ENCODE assay signal across 21 mouse cellular contexts in the genomic region with DNA sequence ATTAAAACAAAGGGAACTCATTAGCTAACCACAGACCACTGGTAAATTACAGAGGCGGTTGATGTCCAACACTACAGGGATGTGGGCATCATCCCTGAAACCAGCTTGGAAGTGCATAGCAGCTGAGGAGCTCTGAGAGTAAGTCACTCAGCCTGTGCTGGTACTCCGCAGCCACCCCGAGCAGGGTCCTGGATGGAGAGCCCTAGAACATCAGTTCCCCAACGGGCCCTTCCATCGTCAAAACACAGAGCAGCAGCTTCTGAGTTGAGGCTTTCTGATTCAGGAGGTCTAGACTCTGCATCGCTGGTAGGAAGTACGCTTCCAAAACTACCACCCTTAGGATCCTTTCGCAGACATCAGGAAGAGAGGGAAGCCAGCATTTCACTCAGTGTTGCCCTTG. TPM values are rescaled to one million over a fixed set of nuclear protein-coding genes. Genes with fewer than 3 reads are reported as not detected.
DNase-seq lines count a peak whose midpoint lies in the region; ATAC-seq lines count a peak whose summit lies in the region.
"Had no signal": no experiment of that assay in that cellular context is flagged by ENCODE, and none has a peak within 500 bp of the region (broad histone marks: within the 10 kb centered on the region; RNA-seq: fewer than 3 reads in every experiment).

No protein-coding gene starts in this region.

- peaks cover 9% of the 10 kb centered on the region; the same call in 1 of the 2 replicates for H3K4me1 ChIP-seq in midbrain, embryonic 11.5 days (ENCODE audit: control insufficient read depth, insufficient read depth, low read length)
- H3K4me1 ChIP-seq in midbrain, embryonic 15.5 days: peaks cover 15% of the 10 kb centered on the region

- H3K4me2 ChIP-seq in midbrain, embryonic 11.5 days: no peak overlapping the region
- no peak overlapping the region for H3K4me2 ChIP-seq in midbrain, embryonic 15.5 days

- no peak overlapping the region for H3K27ac ChIP-seq in midbrain, embryonic 11.5 days (ENCODE audit: low read depth, low read length)
- H3K27ac ChIP-seq in midbrain, embryonic 15.5 days: no peak overlapping the region

- ATAC-seq in midbrain, embryonic 11.5 days (ENCODE audit: low FRiP score): no peak
- ATAC-seq in midbrain, embryonic 15.5 days (replicated peaks): no peak
- ATAC-seq: activated CD4-positive, CD25-positive, alpha-beta regulatory T cell, adult 4 months; CD4-positive, CD25-positive, alpha-beta regulatory T cell, adult 4 months; Patski had no signal

- H3K27me3 ChIP-seq in midbrain, embryonic 11.5 days (ENCODE audit: control insufficient read depth, insufficient read depth, low read length): no peaks in the 10 kb centered on the region
- H3K27me3 ChIP-seq in midbrain, embryonic 15.5 days (replicated peaks): no peaks in the 10 kb centered on the region
- H3K27me3 ChIP-seq: CH12.LX, Patski had no signal

- intact Hi-C loops in heart, postnatal 36 days (cut with DNase I): no loop called here

- H3K36me3 ChIP-seq in midbrain, embryonic 11.5 days (ENCODE audit: control insufficient read depth, insufficient read depth, low read length): no peaks in the 10 kb centered on the region
- H3K36me3 ChIP-seq in midbrain, embryonic 15.5 days (replicated peaks): no peaks in the 10 kb centered on the region

- 96% methylated on average over 8 of the region's 8 CpGs for WGBS in midbrain, embryonic 11.5 days
- WGBS in midbrain, embryonic 15.5 days: 97% methylated on average over 8 of the region's 8 CpGs

- H3K9ac ChIP-seq in midbrain, embryonic 11.5 days (ENCODE audit: low read length): no peak overlapping the region
- H3K9ac ChIP-seq in midbrain, embryonic 15.5 days: no peak overlapping the region

- H3K4me3 ChIP-seq in midbrain, embryonic 11.5 days (ENCODE audit: low read depth, low read length): no peak overlapping the region
- no peak overlapping the region for H3K4me3 ChIP-seq in midbrain, embryonic 15.5 days

- no peaks in the 10 kb centered on the region for H3K9me3 ChIP-seq in midbrain, embryonic 11.5 days (ENCODE audit: control insufficient read depth, low read length)
- H3K9me3 ChIP-seq in midbrain, embryonic 15.5 days: no peaks in the 10 kb centered on the region
- H3K9me3 ChIP-seq: G1E had no signal

- peak; percentile 5 for DNase-seq in cerebellum, adult 9-10 months
- no peak for DNase-seq in cerebellum, postnatal 36 days
- DNase-seq in heart, adult 11 months: peak; percentile 86
- DNase-seq in heart, postnatal 36 days: no peak
- DNase-seq in midbrain, embryonic 11.5 days (ENCODE audit: low spot score, missing footprints): peak; percentile 68
- DNase-seq: adrenal gland, adult 2 months; adrenal gland, adult 8-10 months; adrenal gland, postnatal 10 days; adrenal gland, postnatal 14 days; adrenal gland, postnatal 25 days; adrenal gland, postnatal 36 days; B cell, adult 2 months; cerebellum, adult 11 months; cerebellum, adult 11-12 months; cerebellum, adult 18-20 months had no signal

RNA-seq across cellular contexts. Expression of gene Sgms1, which starts 5.8 kb away (rescaled TPM):
- total RNA-seq in heart, postnatal 36 days (2021): 10 to 100 TPM; 60.2 to 76.0 TPM
- 10.1 and 10.4 TPM in 2 replicates for polyA plus RNA-seq in midbrain, embryonic 11.5 days (2014; fragmentation: Nextera tagmentation; extraction: Ambion mirVana)
- 21.5 and 22.3 TPM in 2 replicates for polyA plus RNA-seq in midbrain, embryonic 15.5 days (2015; fragmentation: Nextera tagmentation; extraction: Ambion mirVana)

Comparison
In these comparisons a context has a peak if more than half of its experiments do, and no peak if none do; other contexts are left out.
1. DNase-seq: peak in cerebellum, adult 9-10 months (single experiment), heart, adult 11 months (single experiment) and midbrain, embryonic 11.5 days (single experiment); none in cerebellum, postnatal 36 days (0 of 2) and heart, postnatal 36 days (0 of 2).